Mouse (Mus musculus) large intestine, adult 2 months (tissue): Measurements from ENCODE around the gene Lin28b. TPM values are rescaled to one million over a fixed set of nuclear protein-coding genes. Genes with fewer than 3 reads are reported as not detected.

Source experiments
- DNase-seq: peaks from one replicate; pipeline ENCODE4 v3.0.0-alpha.2; 2012; ENCODE audit warnings: low read depth, low spot score
- WGBS: fragments of 180-500 bp; shearing (Covaris S2); methylation state at CpG from one replicate; pipeline ENCODE4 v1.1.7; 2018; 5-methylcytosine and 5-hydroxymethylcytosine counted together
- polyA plus RNA-seq: library from polyadenylated mRNA; depleted of rRNA; stranded (reverse); fragments of >200 nt; gene quantifications from 2 replicates; pipeline ENCODE4 v1.2.3, GENCODE M21; 2012; rRNA removed

The Lin28b gene
- not detected in 2 replicates for polyA plus RNA-seq

GRCm38 (mm10) chr10:45485761-45486602 is at the start of gene Lin28b:
Lin28b (minus strand) TSS chr10:45486395.
- no peak for DNase-seq
- 2% methylated on average over 136 of the region's 139 CpGs for WGBS

- 53% methylated on average over 2 of the region's 2 CpGs for WGBS
- no peak for DNase-seq
These were observed 25.6 kb upstream of the Lin28b start for GRCm38 (mm10) chr10:45511764-45512163.

GRCm38 (mm10) chr10:45510662-45511061 is 24.5 kb upstream of the Lin28b start:
- DNase-seq, result no peak
- 88% methylated on average over 3 of the region's 3 CpGs for WGBS

GRCm38 (mm10) chr10:45500259-45500658 is 14.1 kb upstream of the Lin28b start:
- WGBS, result 81% methylated on average over 1 of the region's 1 CpGs

GRCm38 (mm10) chr10:45486603-45486946 is 380 bp upstream of the Lin28b start:
- no peak for DNase-seq
- WGBS, result 2% methylated on average over 40 of the region's 40 CpGs

More at GRCm38 (mm10) chr10:45500259-45500658, 14.1 kb upstream of the Lin28b start:
- no peak for DNase-seq

- 6% methylated on average over 32 of the region's 32 CpGs for WGBS
- DNase-seq, result no peak
These were observed 902 bp downstream of the Lin28b start for GRCm38 (mm10) chr10:45485226-45485760.

- WGBS, result 45% methylated on average over 2 of the region's 2 CpGs
These were observed 3.0 kb downstream of the Lin28b start for GRCm38 (mm10) chr10:45483210-45483609.

GRCm38 (mm10) chr10:45473663-45474333 is 12.4 kb downstream of the Lin28b start:
- DNase-seq, result no peak
- WGBS, result 5% methylated on average over 21 of the region's 21 CpGs

More at GRCm38 (mm10) chr10:45483210-45483609, 3.0 kb downstream of the Lin28b start:
- DNase-seq, result no peak

GRCm38 (mm10) chr10:45473143-45473484 is 13.1 kb downstream of the Lin28b start:
- no peak for DNase-seq
- 12% methylated on average over 5 of the region's 5 CpGs for WGBS

- WGBS, result 16% methylated on average over 6 of the region's 6 CpGs
- no peak for DNase-seq
These were observed 13.6 kb downstream of the Lin28b start for GRCm38 (mm10) chr10:45472431-45473142.

GRCm38 (mm10) chr10:45471321-45471720 is 14.9 kb downstream of the Lin28b start:
- DNase-seq, result no peak
- WGBS, result 36% methylated on average over 3 of the region's 3 CpGs

- 7% methylated on average over 13 of the region's 13 CpGs for WGBS
- DNase-seq, result no peak
These were observed 16.0 kb downstream of the Lin28b start for GRCm38 (mm10) chr10:45470079-45470739.

- 4% methylated on average over 21 of the region's 21 CpGs for WGBS
- DNase-seq, result no peak
These were observed 16.9 kb downstream of the Lin28b start for GRCm38 (mm10) chr10:45469027-45469996.

GRCm38 (mm10) chr10:45468180-45468915 is 17.8 kb downstream of the Lin28b start:
- no peak for DNase-seq
- 41% methylated on average over 4 of the region's 4 CpGs for WGBS

- DNase-seq, result no peak
- 39% methylated on average over 2 of the region's 2 CpGs for WGBS
These were observed 27.6 kb downstream of the Lin28b start for GRCm38 (mm10) chr10:45458637-45459036.

GRCm38 (mm10) chr10:45458074-45458473 is 28.1 kb downstream of the Lin28b start:
- 37% methylated on average over 2 of the region's 2 CpGs for WGBS
- no peak for DNase-seq

GRCm38 (mm10) chr10:45446625-45447024 is 39.6 kb downstream of the Lin28b start:
- DNase-seq, result no peak

GRCm38 (mm10) chr10:45446215-45446614 is 40.0 kb downstream of the Lin28b start:
- WGBS, result 5% methylated on average over 8 of the region's 8 CpGs
- no peak for DNase-seq
